Mouse (Mus musculus) naive thymus-derived CD4-positive, alpha-beta T cell, adult 2 months (primary cell): ENCODE measurements around the gene Cacna1c.

Experiments used
- DNase-seq: peaks from one replicate; pipeline ENCODE4 v3.0.0-alpha.2; 2011; ENCODE audit warnings: low read depth

The Cacna1c gene

DNA sequence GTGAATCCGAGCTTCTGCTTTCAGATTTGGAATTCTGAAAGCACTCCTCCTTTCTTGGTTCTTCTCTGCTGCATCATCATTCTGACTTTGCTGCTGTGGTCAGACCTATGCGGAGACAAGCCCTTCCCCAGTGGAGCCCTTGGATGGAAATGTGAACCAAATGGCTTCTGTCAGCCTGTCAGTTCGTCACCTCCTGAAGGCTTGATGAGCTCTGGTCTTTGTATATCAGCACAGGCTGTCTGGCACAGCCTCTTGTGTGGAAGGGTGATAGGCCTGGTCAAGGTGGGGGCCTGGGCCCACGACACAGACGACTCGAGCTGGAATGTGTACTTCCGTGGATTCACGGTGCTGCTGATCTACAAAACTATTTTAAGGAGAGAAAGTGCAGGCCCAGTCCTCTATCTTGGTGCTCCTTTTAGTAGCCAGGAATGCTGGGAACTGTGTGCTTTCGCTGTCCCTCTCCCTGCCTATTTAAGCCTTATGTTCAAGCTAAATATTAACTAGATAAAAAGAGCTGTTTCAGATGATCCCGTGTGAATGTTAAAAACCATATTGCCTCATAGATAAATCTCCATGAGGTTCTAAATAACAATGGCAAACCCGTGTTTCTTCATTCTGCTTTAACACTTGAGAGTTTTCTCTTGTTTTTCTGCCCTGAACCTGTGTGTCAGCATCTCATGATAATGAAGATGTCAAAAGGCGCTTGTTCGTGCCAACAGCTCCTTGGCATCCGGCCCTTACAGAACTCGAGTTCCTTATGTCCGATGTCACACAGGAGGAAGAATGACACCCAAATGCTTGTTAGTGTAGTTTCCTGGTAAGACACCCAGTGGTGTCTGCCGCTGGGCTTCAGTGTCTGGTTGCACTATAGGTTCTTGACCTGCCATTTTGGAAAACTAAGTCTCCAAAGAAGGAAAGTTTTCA lies at the start of gene Cacna1c:
Gene Cacna1c (minus strand): TSS at position 37 of the 924 bp plus-strand sequence.
- no peak for DNase-seq

DNA sequence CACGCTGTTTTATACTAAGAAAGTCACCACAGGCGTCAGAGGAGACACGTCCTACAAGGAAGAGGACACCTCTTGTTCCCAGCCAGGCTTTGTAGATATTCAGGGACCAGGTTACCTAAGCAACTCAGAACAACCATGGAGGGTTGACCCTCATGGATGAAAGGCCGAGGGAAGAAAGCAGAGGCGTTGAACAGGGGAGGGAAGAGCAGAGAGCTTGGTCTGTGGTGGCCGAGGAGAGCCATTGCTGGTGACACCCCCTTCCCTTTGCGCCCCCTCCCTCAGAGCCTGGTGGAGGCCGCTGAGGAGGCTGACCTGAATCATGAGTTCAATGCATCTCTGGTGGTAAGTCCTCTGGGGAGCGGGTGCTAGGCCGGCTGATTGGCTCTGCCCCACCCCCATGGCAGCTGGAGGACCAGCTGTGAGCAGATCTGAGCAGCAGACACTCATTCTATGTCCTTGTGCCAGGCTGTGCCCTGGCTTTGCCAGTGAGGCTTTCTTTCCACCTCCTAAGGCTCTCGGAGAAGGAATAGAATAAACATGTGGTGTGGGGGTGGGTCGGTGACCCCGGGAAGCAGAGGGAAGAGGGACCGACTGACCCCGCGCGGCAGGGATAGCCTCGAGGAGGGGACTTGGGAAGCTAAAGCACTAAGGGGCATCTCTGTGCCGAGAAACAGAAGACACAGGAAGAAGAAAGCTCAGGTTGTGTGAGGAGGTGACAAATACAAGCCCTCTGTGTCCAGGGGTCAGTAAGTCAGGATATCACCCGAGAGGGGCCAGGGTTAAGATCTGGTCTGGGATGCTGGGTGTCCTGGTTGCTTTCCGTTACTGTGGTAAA lies 44.9 kb upstream of the Cacna1c start:
- DNase-seq, result no peak

GRCm38 (mm10) chr6:119240256-119240655 lies 44.0 kb upstream of the Cacna1c start:
- DNase-seq, result no peak

DNA sequence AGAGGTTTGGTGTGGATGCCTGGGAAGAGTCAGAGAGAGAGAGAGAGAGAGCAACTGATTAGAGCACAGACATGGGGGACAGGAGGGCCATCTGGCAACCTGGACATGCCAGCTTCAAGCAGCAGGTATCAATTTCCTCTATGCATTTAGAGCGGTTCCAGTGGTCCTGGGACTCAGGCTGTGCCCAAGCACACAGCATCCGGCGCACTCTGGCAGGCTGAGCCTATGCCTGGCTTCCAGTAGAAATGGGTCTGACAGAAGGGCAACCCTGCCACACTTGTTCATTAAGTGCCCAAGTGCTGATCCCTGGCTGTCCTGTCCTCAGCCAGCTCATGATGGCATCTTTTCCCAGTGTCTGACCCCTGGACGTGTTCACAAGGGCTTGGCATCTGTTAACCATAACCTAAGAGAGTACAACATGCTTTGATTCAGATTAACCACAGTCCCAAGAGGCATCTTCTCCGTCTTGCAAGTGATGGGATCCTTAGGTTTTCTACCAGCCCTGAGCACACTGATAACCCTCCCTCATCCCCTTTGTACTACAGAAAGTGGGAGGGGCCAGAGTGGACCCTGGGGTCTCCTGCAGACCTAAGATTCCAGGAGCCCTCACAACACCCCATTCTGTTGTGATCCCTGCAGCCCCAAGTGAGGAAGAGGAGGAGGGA lies 43.3 kb upstream of the Cacna1c start:
- DNase-seq, result no peak

DNA sequence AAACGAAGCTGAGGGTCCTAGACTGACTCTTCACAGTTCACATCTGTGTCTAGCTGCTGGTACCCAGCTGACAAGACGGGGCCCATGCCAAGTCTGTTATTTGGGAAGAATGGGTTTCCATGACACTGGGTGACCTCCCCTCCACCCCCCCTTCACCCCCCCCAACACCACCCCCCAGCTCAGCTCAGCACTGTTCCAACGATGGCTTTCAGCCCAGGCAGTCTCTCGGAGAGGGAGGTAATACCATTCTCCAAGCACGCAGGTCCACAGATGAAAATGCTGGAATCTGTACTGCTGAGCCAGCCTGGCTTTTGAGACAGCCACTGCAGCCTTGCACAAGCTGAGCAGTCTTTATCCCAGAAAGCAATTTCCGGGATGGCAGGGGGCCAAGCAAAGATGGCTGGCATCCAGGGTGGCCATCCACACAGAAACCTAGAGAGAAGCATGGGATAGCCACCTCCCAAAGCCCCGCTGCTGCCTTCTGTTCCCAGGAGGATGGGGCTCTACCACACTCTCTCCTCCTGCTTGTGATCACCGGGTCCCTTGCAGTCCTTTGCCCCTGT lies 41.3 kb upstream of the Cacna1c start:
- no peak for DNase-seq

DNA sequence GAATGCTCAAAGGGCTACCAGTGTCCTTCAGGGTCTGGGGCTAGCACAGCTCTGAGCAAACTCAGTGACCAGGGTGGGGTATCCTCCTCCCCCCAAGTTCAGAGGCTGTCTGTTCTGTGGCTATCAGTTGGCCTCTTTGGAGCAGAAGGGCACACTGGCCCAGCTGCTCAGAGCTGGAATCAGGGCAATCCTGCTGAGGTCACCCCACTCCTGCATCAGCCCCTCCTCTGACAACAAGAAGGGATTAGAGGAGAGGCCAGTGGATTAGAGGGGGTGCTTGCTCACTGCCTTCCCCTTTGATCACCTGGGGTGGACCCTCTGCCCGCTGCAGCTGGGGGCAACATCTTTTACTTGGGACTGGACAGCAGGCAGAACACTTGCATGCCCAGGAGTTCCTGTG lies 40.0 kb upstream of the Cacna1c start, which contains the start of gene Cacna2d4:
Gene Cacna2d4 (plus strand): TSS at position 286 of the 400 bp plus-strand sequence.
- no peak for DNase-seq

GRCm38 (mm10) chr6:119235441-119235840 lies 39.2 kb upstream of the Cacna1c start:
- no peak for DNase-seq

- no peak for DNase-seq
Measured at GRCm38 (mm10) chr6:119233066-119233465, 36.8 kb upstream of the Cacna1c start.

DNA sequence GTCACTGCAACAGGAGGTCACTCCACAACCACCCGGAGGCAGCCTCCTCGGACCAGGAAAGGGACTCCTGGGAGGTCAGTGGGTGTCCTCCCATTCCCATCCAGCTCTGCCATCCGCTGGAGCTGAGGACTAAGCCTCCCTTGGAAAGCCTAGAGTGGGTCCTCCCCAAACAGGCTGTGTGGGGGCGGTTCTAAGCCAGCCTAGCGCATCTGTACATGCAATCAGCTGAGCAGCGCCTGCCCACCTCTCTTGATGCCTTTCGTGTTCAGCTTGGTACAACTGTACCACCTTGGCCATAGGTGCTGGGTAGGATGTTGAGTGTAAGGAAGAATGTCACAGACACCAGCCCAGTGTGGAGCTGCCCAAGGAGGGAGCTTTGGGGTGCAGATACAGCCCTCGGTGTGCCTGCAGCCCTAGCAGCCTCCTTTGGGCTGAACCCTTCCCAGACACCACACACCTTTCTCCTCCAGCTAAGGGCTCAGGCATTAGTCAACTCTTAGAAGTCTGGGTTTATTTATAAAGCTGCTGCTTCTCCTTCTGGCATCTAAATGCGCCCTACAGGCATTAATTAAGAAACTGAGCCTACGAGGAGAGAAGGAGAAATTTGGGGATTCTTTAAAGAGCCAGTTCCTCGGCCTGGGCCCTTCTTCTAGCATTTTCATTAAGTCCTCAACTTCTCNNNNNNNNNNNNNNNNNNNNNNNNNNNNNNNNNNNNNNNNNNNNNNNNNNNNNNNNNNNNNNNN lies 32.8 kb upstream of the Cacna1c start:
- no peak for DNase-seq

DNA sequence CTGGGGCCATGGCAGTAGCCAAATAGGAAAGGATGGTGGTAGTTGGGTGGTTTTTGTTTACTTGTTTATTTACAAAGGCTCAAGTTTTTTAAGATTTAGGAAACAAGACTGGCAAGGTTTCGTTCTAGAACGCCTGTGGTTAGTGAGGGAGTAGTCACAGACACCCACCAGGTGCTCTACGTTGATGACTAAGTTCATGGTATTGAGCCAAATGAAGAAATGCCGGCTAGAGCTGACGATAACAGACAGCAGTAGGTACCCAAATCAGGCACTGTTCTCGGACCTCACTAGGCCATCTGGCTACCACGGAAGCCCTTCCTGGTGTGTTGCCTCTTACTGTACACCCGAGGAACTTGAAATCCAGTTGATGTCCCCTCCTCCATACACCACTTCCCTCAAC lies 30.8 kb upstream of the Cacna1c start:
- no peak for DNase-seq

DNA sequence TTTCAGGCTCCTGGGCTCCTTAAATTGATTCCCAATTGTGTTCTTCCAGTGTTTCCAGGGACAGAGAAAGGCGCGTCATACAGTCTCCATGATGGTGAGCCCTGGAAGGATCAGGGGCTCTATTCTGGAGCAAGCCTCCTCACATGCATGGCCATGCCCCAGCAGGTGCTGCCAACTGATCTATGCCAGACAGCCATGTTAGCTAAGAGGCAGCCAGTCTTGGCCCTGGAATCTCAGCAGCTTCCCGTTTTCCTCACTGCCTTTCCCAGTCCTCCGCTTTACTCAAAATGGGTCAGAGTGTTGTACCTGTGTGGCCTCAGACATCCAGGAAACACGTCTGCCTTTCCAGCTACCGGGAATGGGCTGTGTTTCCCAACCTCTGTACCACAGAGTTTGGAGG lies 29.5 kb upstream of the Cacna1c start:
- DNase-seq, result no peak

- no peak for DNase-seq
Measured at GRCm38 (mm10) chr6:119225226-119225625, 29.0 kb upstream of the Cacna1c start.

- DNase-seq, result no peak
Measured at GRCm38 (mm10) chr6:119224451-119225195, 28.4 kb upstream of the Cacna1c start.

DNA sequence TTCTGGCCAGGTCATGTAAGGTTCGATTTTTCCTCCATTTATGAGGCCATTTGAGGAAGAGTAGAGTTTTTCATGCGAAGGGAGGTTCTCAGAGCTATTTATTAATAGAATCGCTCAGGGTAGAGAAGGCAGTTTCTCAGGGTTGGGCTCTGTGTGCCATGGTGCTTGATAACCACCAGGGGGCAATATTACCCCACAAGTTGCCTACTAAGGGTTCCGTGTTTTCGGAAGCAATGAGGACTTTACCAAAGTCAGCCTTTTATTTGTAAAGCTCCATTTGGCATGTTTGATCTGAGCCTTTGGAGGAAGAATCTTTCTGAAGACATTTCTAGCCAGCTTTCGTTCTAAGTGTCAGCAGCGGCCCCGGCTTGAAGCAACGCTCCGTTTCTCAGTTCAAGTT lies 24.1 kb upstream of the Cacna1c start:
- peak; percentile 78 for DNase-seq

GRCm38 (mm10) chr6:119219237-119219870 lies 23.1 kb upstream of the Cacna1c start:
- no peak for DNase-seq

GRCm38 (mm10) chr6:119218591-119218990 lies 22.4 kb upstream of the Cacna1c start:
- DNase-seq, result no peak

DNA sequence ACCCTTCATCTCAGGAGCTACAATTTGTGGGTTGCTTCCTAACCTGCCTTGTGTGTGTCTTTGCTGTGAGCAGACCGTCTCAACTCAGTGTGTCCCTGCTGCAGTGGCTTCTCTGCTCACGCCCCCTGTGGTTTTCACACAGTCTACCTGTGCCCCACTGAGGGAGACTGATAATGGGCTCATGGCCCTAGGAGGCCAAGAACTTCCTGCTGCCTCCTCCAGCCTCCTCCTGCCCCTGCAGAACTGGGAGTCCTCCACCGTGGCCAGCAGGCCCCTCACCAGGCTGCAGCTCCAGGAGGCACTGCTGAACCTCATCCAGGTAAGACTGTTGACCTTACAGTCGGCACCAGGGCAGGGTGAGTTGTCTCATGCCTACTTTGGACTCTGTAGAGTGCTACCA lies 21.4 kb upstream of the Cacna1c start:
- no peak for DNase-seq

DNA sequence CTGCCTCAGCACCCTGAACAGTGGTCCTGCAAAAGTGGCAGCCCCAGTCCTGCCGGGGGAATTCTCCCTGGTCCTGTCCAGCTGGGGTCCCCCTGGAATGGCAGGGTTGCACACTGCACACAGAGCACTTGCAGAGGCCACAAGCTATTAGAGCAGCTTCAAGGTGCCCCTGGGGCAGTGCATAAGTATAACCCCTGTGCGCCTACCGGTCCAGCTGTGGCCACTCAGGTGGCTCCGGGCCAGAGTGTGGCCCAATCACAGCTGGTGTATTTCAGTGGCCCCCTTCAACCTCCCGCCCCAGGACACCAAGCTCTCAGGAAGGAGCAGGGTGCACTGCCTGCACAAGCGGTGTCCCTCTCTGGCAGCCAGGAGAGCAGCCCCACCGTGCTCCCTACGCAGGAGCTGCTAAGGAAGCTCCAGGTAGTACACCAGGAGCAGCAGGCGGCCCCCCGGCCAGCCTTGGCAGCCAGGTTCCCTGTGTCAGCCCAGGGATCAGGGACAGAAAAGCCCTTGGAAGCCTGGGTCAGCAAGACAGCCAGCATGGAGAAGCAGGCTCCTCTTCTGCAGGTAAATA lies 18.9 kb upstream of the Cacna1c start:
- no peak for DNase-seq

DNA sequence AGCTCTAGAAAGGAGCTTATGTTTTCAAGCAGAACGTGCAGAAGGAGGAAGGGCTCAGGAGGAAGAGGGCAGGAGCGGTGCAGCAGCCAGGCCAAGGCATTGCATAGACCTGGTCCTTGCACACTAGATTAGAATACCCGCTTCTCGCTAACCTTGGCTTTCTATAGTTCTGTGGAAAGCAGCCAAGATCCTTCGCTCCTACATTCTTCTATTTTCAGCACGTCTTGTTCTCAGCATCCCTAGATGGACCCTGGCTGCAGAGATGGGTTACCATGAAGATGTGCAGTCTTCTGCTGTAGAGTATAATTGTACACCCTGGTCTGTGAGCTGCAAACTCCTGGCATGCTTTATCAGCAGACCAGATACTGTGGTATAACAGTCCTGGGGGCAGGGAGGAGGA lies 18.0 kb upstream of the Cacna1c start:
- DNase-seq, result no peak

- DNase-seq, result no peak
Measured at GRCm38 (mm10) chr6:119213375-119213774, 17.2 kb upstream of the Cacna1c start.
